Mouse (Mus musculus) splenic B cell, adult 2 months (primary cell): ENCODE results near the gene Igsf3.

Source experiments
- DNase-seq: peaks from one replicate; pipeline ENCODE4 v3.0.0-alpha.2; 2011; ENCODE audit warnings: low read depth, low spot score
- H3K27me3 ChIP-seq: 2 replicates; pipeline ENCODE4 v1.6.1; 2012; ENCODE audit warnings: mild to moderate bottlenecking, low read length, moderate library complexity, mixed read lengths; ENCODE audit not compliant: control insufficient read depth, poor library complexity, insufficient read depth, severe bottlenecking
- H3K36me3 ChIP-seq: 2 replicates; pipeline ENCODE4 v1.6.1; 2012; ENCODE audit warnings: mild to moderate bottlenecking, low read length, moderate library complexity, mixed read lengths; ENCODE audit not compliant: control insufficient read depth, poor library complexity, insufficient read depth, severe bottlenecking

The Igsf3 gene

GRCm38 (mm10) chr3:101390472-101390871 lies 13.6 kb downstream of the Igsf3 start:
- Histone ChIP-seq H3K36me3 (no peaks in the 10 kb centered on the region), H3K27me3 (no peaks in the 10 kb centered on the region)
- DNase-seq, result no peak

- no peaks in the 10 kb centered on the region for H3K27me3 ChIP-seq
- no peaks in the 10 kb centered on the region for H3K36me3 ChIP-seq
- no peak for DNase-seq
These were observed 15.1 kb downstream of the Igsf3 start for GRCm38 (mm10) chr3:101391991-101392390.

GRCm38 (mm10) chr3:101393103-101393644 lies 16.3 kb downstream of the Igsf3 start:
- no peak for DNase-seq
- Histone ChIP-seq H3K36me3 (no peaks in the 10 kb centered on the region), H3K27me3 (no peaks in the 10 kb centered on the region)

- H3K36me3 ChIP-seq, result no peaks in the 10 kb centered on the region
- H3K27me3 ChIP-seq, result no peaks in the 10 kb centered on the region
- DNase-seq, result no peak
These were observed 17.0 kb downstream of the Igsf3 start for GRCm38 (mm10) chr3:101393659-101394539.

- no peaks in the 10 kb centered on the region for H3K27me3 ChIP-seq
- no peaks in the 10 kb centered on the region for H3K36me3 ChIP-seq
- DNase-seq, result no peak
These were observed 18.5 kb downstream of the Igsf3 start for GRCm38 (mm10) chr3:101395341-101395740.

GRCm38 (mm10) chr3:101396061-101396460 lies 19.2 kb downstream of the Igsf3 start:
- Histone ChIP-seq H3K27me3 (no peaks in the 10 kb centered on the region), H3K36me3 (no peaks in the 10 kb centered on the region)
- no peak for DNase-seq

GRCm38 (mm10) chr3:101396726-101397263 lies 19.9 kb downstream of the Igsf3 start:
- no peaks in the 10 kb centered on the region for H3K36me3 ChIP-seq
- no peaks in the 10 kb centered on the region for H3K27me3 ChIP-seq
- no peak for DNase-seq

GRCm38 (mm10) chr3:101397422-101397821 lies 20.5 kb downstream of the Igsf3 start:
- no peaks in the 10 kb centered on the region for H3K36me3 ChIP-seq
- DNase-seq, result no peak
- no peaks in the 10 kb centered on the region for H3K27me3 ChIP-seq

- DNase-seq, result no peak
- no peaks in the 10 kb centered on the region for H3K36me3 ChIP-seq
These were observed 21.3 kb downstream of the Igsf3 start for GRCm38 (mm10) chr3:101398071-101398786.

GRCm38 (mm10) chr3:101398877-101399276 lies 22.0 kb downstream of the Igsf3 start:
- H3K27me3 ChIP-seq, result no peaks in the 10 kb centered on the region
- H3K36me3 ChIP-seq, result no peaks in the 10 kb centered on the region
- DNase-seq, result no peak

More at GRCm38 (mm10) chr3:101398071-101398786, 21.3 kb downstream of the Igsf3 start:
- no peaks in the 10 kb centered on the region for H3K27me3 ChIP-seq

- H3K27me3 ChIP-seq, result no peaks in the 10 kb centered on the region
- no peaks in the 10 kb centered on the region for H3K36me3 ChIP-seq
- no peak for DNase-seq
These were observed 24.6 kb downstream of the Igsf3 start for GRCm38 (mm10) chr3:101401501-101401900.

- Histone ChIP-seq H3K27me3 (no peaks in the 10 kb centered on the region), H3K36me3 (no peaks in the 10 kb centered on the region)
- no peak for DNase-seq
These were observed 27.9 kb downstream of the Igsf3 start for GRCm38 (mm10) chr3:101404620-101405415.

- no peak for DNase-seq
- no peaks in the 10 kb centered on the region for H3K27me3 ChIP-seq
- no peaks in the 10 kb centered on the region for H3K36me3 ChIP-seq
These were observed 28.6 kb downstream of the Igsf3 start for GRCm38 (mm10) chr3:101405495-101405894.

GRCm38 (mm10) chr3:101406097-101406496 lies 29.2 kb downstream of the Igsf3 start:
- no peaks in the 10 kb centered on the region for H3K36me3 ChIP-seq
- no peak for DNase-seq
- no peaks in the 10 kb centered on the region for H3K27me3 ChIP-seq
